Mouse (Mus musculus) G1E (cell line): ENCODE measurements around the gene Gsn. TPM values are rescaled to one million over a fixed set of nuclear protein-coding genes. Genes with fewer than 3 reads are reported as not detected.

Source experiments
- ATAC-seq: 2 replicates; pipeline ENCODE4 v1.8.0; 2016; ENCODE audit warnings: mild to moderate bottlenecking; ENCODE audit not compliant: insufficient number of reproducible peaks, poor library complexity, low FRiP score, severe bottlenecking; ENCODE audit errors: extremely low read depth
- DNase-seq: peaks from one replicate; pipeline ENCODE4 v3.0.0; 2012; ENCODE audit warnings: low spot score
- H3K27me3 ChIP-seq: 2 replicates; pipeline ENCODE4 v1.6.1; 2012; ENCODE audit warnings: mild to moderate bottlenecking, low read length, inconsistent platforms; ENCODE audit not compliant: insufficient read depth
- H3K36me3 ChIP-seq: replicated peaks from 2 replicates; pipeline ENCODE3; 2012; ENCODE audit warnings: mild to moderate bottlenecking, inconsistent platforms
- H3K4me1 ChIP-seq: 2 replicates; pipeline ENCODE4 v1.6.1; 2012; ENCODE audit warnings: low read depth, low read length, inconsistent platforms, mixed read lengths; ENCODE audit not compliant: insufficient read depth
- H3K4me3 ChIP-seq: 2 replicates; pipeline ENCODE4 v1.5.1; 2012; ENCODE audit warnings: low read depth, mild to moderate bottlenecking, inconsistent platforms, low read length, moderate library complexity, mixed read lengths
- H3K9me3 ChIP-seq: replicated peaks from 2 replicates; pipeline ENCODE4 v1.6.1; 2012; ENCODE audit warnings: inconsistent platforms
- CTCF ChIP-seq: IDR thresholded peaks from 2 replicates; pipeline ENCODE4 v1.5.1; 2012; ENCODE audit warnings: low read depth, low read length, inconsistent platforms, mixed read lengths
- GATA1 ChIP-seq: IDR thresholded peaks from 2 replicates; pipeline ENCODE4 v1.6.1; 2012; ENCODE audit warnings: borderline replicate concordance, low read length, inconsistent platforms, mixed read lengths
- GATA2 ChIP-seq: IDR thresholded peaks from 2 replicates; pipeline ENCODE4 v1.6.1; 2012; ENCODE audit warnings: low read depth, low read length, inconsistent platforms, borderline replicate concordance
- POLR2AphosphoS5 ChIP-seq: IDR thresholded peaks from 2 replicates; pipeline ENCODE4 v1.6.1; 2012; ENCODE audit warnings: low read depth, low read length, inconsistent platforms; ENCODE audit not compliant: insufficient replicate concordance
- TAL1 ChIP-seq: conservative IDR thresholded peaks from 2 replicates; pipeline ENCODE4 v1.6.1; 2012; ENCODE audit warnings: low read depth, low read length, inconsistent platforms, mixed read lengths
- polyA plus RNA-seq: library from polyadenylated mRNA; stranded (reverse); fragments of >175 nt; gene quantifications from 2 replicates; pipeline ENCODE4 v1.2.3, GENCODE M21; 2012
- total RNA-seq, 2 experiments: library from RNA; stranded (forward) in 1 of 2; stranded (reverse) in 1 of 2; fragments of 200-1000 nt in 1 of 2; fragments of >200 nt in 1 of 2; fragmentation: Nextera tagmentation in 1 of 2; gene quantifications; 2 replicates each; pipeline ENCODE4 v1.2.3; 2014 to 2017

The Gsn gene
- total and polyA plus RNA-seq, 3 experiments: 11.1 to 22.3 (median 18.3) TPM

DNA sequence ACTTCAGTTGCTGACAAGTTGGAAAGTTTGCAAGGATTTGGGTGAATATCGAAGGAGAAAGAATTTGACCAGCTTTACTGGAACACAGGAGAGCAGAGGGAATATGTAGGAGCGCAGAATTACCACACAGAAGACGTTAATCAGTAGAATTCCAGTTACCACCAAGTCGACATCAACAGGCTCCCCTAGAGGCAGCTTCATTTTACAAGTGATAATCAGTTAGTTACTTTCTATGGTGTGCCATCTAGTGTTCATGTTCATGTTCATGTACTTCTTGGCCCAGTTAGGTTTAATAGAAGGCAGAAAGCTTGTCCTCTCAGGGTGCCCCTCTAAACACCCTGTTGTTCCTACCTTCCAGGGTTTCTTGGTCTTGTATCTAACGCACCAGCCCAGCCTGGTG, 93.0 kb downstream of the Gsn start:
- no peak overlapping the region for H3K4me3 ChIP-seq
- ATAC-seq: peak; percentile 40; the same call in 1 of the 2 replicates
- no peak for DNase-seq
- H3K27me3 ChIP-seq: peaks cover 25% of the 10 kb centered on the region
- TF ChIP-seq TAL1 (no peak), GATA1 (no peak), CTCF (no peak), GATA2 (no peak), POLR2AphosphoS5 (no peak)
- H3K9me3 ChIP-seq: no peaks in the 10 kb centered on the region
- H3K36me3 ChIP-seq: no peaks in the 10 kb centered on the region
- peaks cover 11% of the 10 kb centered on the region for H3K4me1 ChIP-seq

Other genes with a start within 250 kb of the Gsn start
- not detected in 2 replicates for gene Hc, start 194.9 kb upstream of the Gsn start, total RNA-seq (2014; fragmentation: Nextera tagmentation)
- 0.22 and 0.23 TPM in 2 replicates for gene Hc, start 194.9 kb upstream of the Gsn start, total RNA-seq (2017)
- gene Hc, start 194.9 kb upstream of the Gsn start, polyA plus RNA-seq: not detected in 2 replicates
- gene AI182371, start 154.8 kb upstream of the Gsn start, total RNA-seq (2014; fragmentation: Nextera tagmentation): 3.0 and 3.6 TPM in 2 replicates
- 1.6 and 2.3 TPM in 2 replicates for gene AI182371, start 154.8 kb upstream of the Gsn start, total RNA-seq (2017)
- gene AI182371, start 154.8 kb upstream of the Gsn start, polyA plus RNA-seq: 0.07 and 0.08 TPM in 2 replicates
- gene Cntrl, start 146.9 kb upstream of the Gsn start, total RNA-seq (2014; fragmentation: Nextera tagmentation): 86.1 and 93.5 TPM in 2 replicates
- gene Cntrl, start 146.9 kb upstream of the Gsn start, total RNA-seq (2017): 62.7 and 70.5 TPM in 2 replicates
- 11.0 and 13.7 TPM in 2 replicates for gene Cntrl, start 146.9 kb upstream of the Gsn start, polyA plus RNA-seq
- gene Rab14, start 55.3 kb upstream of the Gsn start, total RNA-seq (2014; fragmentation: Nextera tagmentation): 186 and 192 TPM in 2 replicates
- gene Rab14, start 55.3 kb upstream of the Gsn start, total RNA-seq (2017): 121 and 127 TPM in 2 replicates
- 1,231 and 1,479 TPM in 2 replicates for gene Rab14, start 55.3 kb upstream of the Gsn start, polyA plus RNA-seq
- 11.1 and 51.4 TPM in 2 replicates for gene Stom, start 80.6 kb downstream of the Gsn start, total RNA-seq (2014; fragmentation: Nextera tagmentation)
- 12.3 and 13.7 TPM in 2 replicates for gene Stom, start 80.6 kb downstream of the Gsn start, total RNA-seq (2017)
- gene Stom, start 80.6 kb downstream of the Gsn start, polyA plus RNA-seq: 3.1 and 3.4 TPM in 2 replicates
- not detected in 2 replicates for gene 4930568D16Rik, start 111.3 kb downstream of the Gsn start, total RNA-seq (2014; fragmentation: Nextera tagmentation)
- gene 4930568D16Rik, start 111.3 kb downstream of the Gsn start, total RNA-seq (2017): 0.11 TPM in 1 of 2 replicates, not detected in the other
- gene 4930568D16Rik, start 111.3 kb downstream of the Gsn start, polyA plus RNA-seq: not detected in 2 replicates
- gene 4930402F06Rik, start 140.8 kb downstream of the Gsn start, total RNA-seq (2014; fragmentation: Nextera tagmentation): not detected in 2 replicates
- 0.12 TPM in 1 of 2 replicates, not detected in the other for gene 4930402F06Rik, start 140.8 kb downstream of the Gsn start, total RNA-seq (2017)
- gene 4930402F06Rik, start 140.8 kb downstream of the Gsn start, polyA plus RNA-seq: not detected in 2 replicates
- 52.1 and 58.2 TPM in 2 replicates for gene Ggta1, start 206.9 kb downstream of the Gsn start, total RNA-seq (2014; fragmentation: Nextera tagmentation)
- gene Ggta1, start 206.9 kb downstream of the Gsn start, total RNA-seq (2017): 22.2 and 27.2 TPM in 2 replicates
- gene Ggta1, start 206.9 kb downstream of the Gsn start, polyA plus RNA-seq: 10.7 and 13.2 TPM in 2 replicates